Mouse (Mus musculus) hindbrain, embryonic 13.5 days (tissue): ENCODE measurements at regions not wholly inside any gene's neighbourhood (a gene's known extent, or its start where the extent isn't known, plus 50 kb on each side); places are given as distances from the start of the nearest gene placed in this dataset.
A peak's percentile ranks its signal among the peaks of the same experiment; 100 is the strongest.

Experiments used
- ATAC-seq: fragments of 200-750 bp; cut with Nextera tagmentation; 2 replicates; pipeline ENCODE4 v1.8.0; 2017; ENCODE audit warnings: moderate TSS enrichment; ENCODE audit not compliant: low FRiP score
- H3K27ac ChIP-seq: fragments of 300-500 bp; sonication (generic); 2 replicates; pipeline ENCODE4 v1.5.1; 2015; ENCODE audit warnings: inconsistent platforms, mild to moderate bottlenecking, moderate library complexity
- H3K27me3 ChIP-seq: fragments of 300-500 bp; sonication (generic); 2 replicates; pipeline ENCODE4 v1.6.1; 2015; ENCODE audit warnings: mild to moderate bottlenecking, inconsistent platforms
- H3K36me3 ChIP-seq: fragments of 300-500 bp; sonication (generic); 2 replicates; pipeline ENCODE4 v1.6.1; 2015; ENCODE audit warnings: mild to moderate bottlenecking, inconsistent platforms
- H3K4me1 ChIP-seq: fragments of 300-500 bp; sonication (generic); replicated peaks from 2 replicates; pipeline ENCODE4 v1.6.1; 2015; ENCODE audit warnings: inconsistent platforms
- H3K4me2 ChIP-seq: fragments of 300-500 bp; sonication (generic); 2 replicates; pipeline ENCODE4 v1.6.1; 2015; ENCODE audit warnings: inconsistent platforms, mild to moderate bottlenecking, moderate library complexity
- H3K4me3 ChIP-seq: fragments of 300-500 bp; sonication (generic); 2 replicates; pipeline ENCODE4 v1.5.1; 2015; ENCODE audit warnings: mild to moderate bottlenecking, inconsistent platforms
- H3K9ac ChIP-seq: fragments of 300-500 bp; sonication (generic); 2 replicates; pipeline ENCODE4 v1.6.1; 2015; ENCODE audit warnings: mild to moderate bottlenecking, inconsistent platforms
- H3K9me3 ChIP-seq: fragments of 300-500 bp; sonication (generic); 2 replicates; pipeline ENCODE4 v1.6.1; 2016; ENCODE audit warnings: inconsistent platforms
- WGBS: fragments of 180-500 bp; shearing (Covaris S2); methylation state at CpG from one replicate; pipeline ENCODE4 v1.1.7; 2015; 5-methylcytosine and 5-hydroxymethylcytosine counted together

GRCm38 (mm10) chr1:167905424-167905823, 216.4 kb downstream of the Lmx1a start:
- 50% methylated on average over 3 of the region's 3 CpGs for WGBS
- no peaks in the 10 kb centered on the region for H3K27me3 ChIP-seq

GRCm38 (mm10) chr1:167912074-167912473, 223.0 kb downstream of the Lmx1a start:
- Histone ChIP-seq H3K27me3 (no peaks in the 10 kb centered on the region), H3K36me3 (no peaks in the 10 kb centered on the region), H3K4me2 (no peak overlapping the region), H3K4me3 (no peak overlapping the region), H3K9me3 (no peaks in the 10 kb centered on the region), H3K27ac (no peak overlapping the region), H3K4me1 (peaks cover 15% of the 10 kb centered on the region), H3K9ac (no peak overlapping the region)
- WGBS = 88% methylated on average over 3 of the region's 3 CpGs
- no peak for ATAC-seq

More at GRCm38 (mm10) chr1:167905424-167905823, 216.4 kb downstream of the Lmx1a start:
- H3K9me3 ChIP-seq = no peaks in the 10 kb centered on the region
- H3K36me3 ChIP-seq = no peaks in the 10 kb centered on the region
- H3K27ac ChIP-seq = no peak overlapping the region
- ATAC-seq = no peak
- no peak overlapping the region for H3K4me2 ChIP-seq
- no peak overlapping the region for H3K9ac ChIP-seq
- no peaks in the 10 kb centered on the region for H3K4me1 ChIP-seq
- no peak overlapping the region for H3K4me3 ChIP-seq

- Histone ChIP-seq H3K4me1 (peaks cover 15% of the 10 kb centered on the region), H3K27ac (0 out of 2 replicates have a peak overlapping the region, but pooled peaks have one; percentile 35), H3K27me3 (no peaks in the 10 kb centered on the region), H3K4me3 (no peak overlapping the region), H3K9ac (no peak overlapping the region), H3K9me3 (no peaks in the 10 kb centered on the region), H3K36me3 (no peaks in the 10 kb centered on the region), H3K4me2 (peak overlapping the region; percentile 44)
- ATAC-seq = peak; percentile 77
- 23% methylated on average over 7 of the region's 7 CpGs for WGBS
Observed at GRCm38 (mm10) chr1:167914982-167915561, 226.0 kb downstream of the Lmx1a start.

GRCm38 (mm10) chr1:167915578-167916275, 226.7 kb downstream of the Lmx1a start:
- ATAC-seq = peak; percentile 40; the same call in 1 of the 2 replicates

GRCm38 (mm10) chr1:167922917-167923316, 233.9 kb downstream of the Lmx1a start:
- ATAC-seq = no peak
- 81% methylated on average over 7 of the region's 7 CpGs for WGBS
- no peak overlapping the region for H3K9ac ChIP-seq

More at GRCm38 (mm10) chr1:167915578-167916275, 226.7 kb downstream of the Lmx1a start:
- WGBS = 65% methylated on average over 6 of the region's 6 CpGs
- Histone ChIP-seq H3K27ac (no peak overlapping the region), H3K4me1 (peaks cover 15% of the 10 kb centered on the region), H3K9ac (no peak overlapping the region), H3K4me3 (no peak overlapping the region), H3K36me3 (no peaks in the 10 kb centered on the region), H3K27me3 (no peaks in the 10 kb centered on the region), H3K9me3 (no peaks in the 10 kb centered on the region), H3K4me2 (no peak overlapping the region)

GRCm38 (mm10) chr1:167928060-167928467, 239.0 kb downstream of the Lmx1a start:
- no peaks in the 10 kb centered on the region for H3K9me3 ChIP-seq
- no peaks in the 10 kb centered on the region for H3K36me3 ChIP-seq
- peaks cover 30% of the 10 kb centered on the region for H3K4me1 ChIP-seq
- H3K27me3 ChIP-seq = peaks cover 2% of the 10 kb centered on the region; the same call in 1 of the 2 replicates
- H3K4me2 ChIP-seq = no peak overlapping the region
- peak; percentile 65 for ATAC-seq
- WGBS = 23% methylated on average over 4 of the region's 4 CpGs
- peak overlapping the region; percentile 52; the same call in 1 of the 2 replicates for H3K27ac ChIP-seq
- no peak overlapping the region for H3K9ac ChIP-seq
- H3K4me3 ChIP-seq = no peak overlapping the region

More at GRCm38 (mm10) chr1:167922917-167923316, 233.9 kb downstream of the Lmx1a start:
- no peak overlapping the region for H3K4me3 ChIP-seq
- H3K9me3 ChIP-seq = no peaks in the 10 kb centered on the region
- H3K36me3 ChIP-seq = no peaks in the 10 kb centered on the region
- H3K4me2 ChIP-seq = no peak overlapping the region
- H3K27ac ChIP-seq = no peak overlapping the region
- H3K27me3 ChIP-seq = no peaks in the 10 kb centered on the region
- peaks cover 6% of the 10 kb centered on the region for H3K4me1 ChIP-seq

GRCm38 (mm10) chr1:167929729-167930341, 240.8 kb downstream of the Lmx1a start:
- no peak overlapping the region for H3K27ac ChIP-seq
- WGBS = under 1% methylated on average over 23 of the region's 28 CpGs
- H3K9me3 ChIP-seq = no peaks in the 10 kb centered on the region
- peaks cover 2% of the 10 kb centered on the region; the same call in 1 of the 2 replicates for H3K27me3 ChIP-seq
- H3K36me3 ChIP-seq = no peaks in the 10 kb centered on the region
- H3K9ac ChIP-seq = 0 out of 2 replicates have a peak overlapping the region, but pooled peaks have one; percentile 40
- H3K4me1 ChIP-seq = peaks cover 30% of the 10 kb centered on the region
- peak overlapping the region; percentile 34 for H3K4me3 ChIP-seq
- peak overlapping the region; percentile 63 for H3K4me2 ChIP-seq
- ATAC-seq = peak; percentile 36

GRCm38 (mm10) chr1:167932088-167932487, 243.1 kb downstream of the Lmx1a start:
- H3K4me1 ChIP-seq = peaks cover 27% of the 10 kb centered on the region
- no peaks in the 10 kb centered on the region for H3K9me3 ChIP-seq
- H3K27me3 ChIP-seq = peaks cover 2% of the 10 kb centered on the region; the same call in 1 of the 2 replicates
- H3K36me3 ChIP-seq = no peaks in the 10 kb centered on the region
- ATAC-seq = no peak
- WGBS = 45% methylated on average over 2 of the region's 2 CpGs
- no peak overlapping the region for H3K4me3 ChIP-seq
- H3K27ac ChIP-seq = no peak overlapping the region
- no peak overlapping the region for H3K4me2 ChIP-seq
- H3K9ac ChIP-seq = no peak overlapping the region

GRCm38 (mm10) chr1:167936726-167937125, 247.7 kb downstream of the Lmx1a start:
- Histone ChIP-seq H3K9ac (no peak overlapping the region), H3K4me3 (no peak overlapping the region), H3K4me1 (no peaks in the 10 kb centered on the region), H3K4me2 (no peak overlapping the region), H3K9me3 (no peaks in the 10 kb centered on the region), H3K36me3 (no peaks in the 10 kb centered on the region), H3K27me3 (0 out of 2 replicates have a peak, but pooled peaks cover 3% of the 10 kb centered on the region), H3K27ac (no peak overlapping the region)
- ATAC-seq = no peak
- 85% methylated on average over 4 of the region's 4 CpGs for WGBS

- ATAC-seq = no peak
- no peaks in the 10 kb centered on the region for H3K9me3 ChIP-seq
- peaks cover 4% of the 10 kb centered on the region for H3K4me1 ChIP-seq
- H3K36me3 ChIP-seq = no peaks in the 10 kb centered on the region
- H3K4me3 ChIP-seq = no peak overlapping the region
- H3K27me3 ChIP-seq = 0 out of 2 replicates have a peak, but pooled peaks cover 3% of the 10 kb centered on the region
- no peak overlapping the region for H3K9ac ChIP-seq
- WGBS = 86% methylated on average over 2 of the region's 2 CpGs
- no peak overlapping the region for H3K27ac ChIP-seq
- no peak overlapping the region for H3K4me2 ChIP-seq
Observed at GRCm38 (mm10) chr1:167938176-167938575, 249.1 kb downstream of the Lmx1a start.

GRCm38 (mm10) chr1:167942037-167942470, 253.0 kb downstream of the Lmx1a start:
- H3K4me2 ChIP-seq = no peak overlapping the region
- peaks cover 4% of the 10 kb centered on the region for H3K4me1 ChIP-seq
- H3K4me3 ChIP-seq = no peak overlapping the region
- no peak overlapping the region for H3K9ac ChIP-seq
- no peaks in the 10 kb centered on the region for H3K36me3 ChIP-seq
- no peak for ATAC-seq
- H3K27ac ChIP-seq = no peak overlapping the region
- WGBS = 38% methylated on average over 8 of the region's 8 CpGs
- 0 out of 2 replicates have a peak, but pooled peaks cover 3% of the 10 kb centered on the region for H3K27me3 ChIP-seq
- H3K9me3 ChIP-seq = no peaks in the 10 kb centered on the region

- H3K9me3 ChIP-seq = no peaks in the 10 kb centered on the region
- WGBS = 70% methylated on average over 8 of the region's 8 CpGs
Observed at GRCm38 (mm10) chr1:167943121-167943520, 254.1 kb downstream of the Lmx1a start.

More at GRCm38 (mm10) chr1:167943121-167943520, 254.1 kb downstream of the Lmx1a start:
- Histone ChIP-seq H3K9ac (no peak overlapping the region), H3K4me3 (no peak overlapping the region), H3K27me3 (0 out of 2 replicates have a peak, but pooled peaks cover 3% of the 10 kb centered on the region), H3K4me1 (peaks cover 7% of the 10 kb centered on the region), H3K27ac (no peak overlapping the region), H3K36me3 (no peaks in the 10 kb centered on the region), H3K4me2 (no peak overlapping the region)
- no peak for ATAC-seq
